Mouse (Mus musculus) spleen, postnatal 10 days (tissue): ENCODE measurements at regions not wholly inside any gene's neighbourhood (a gene's known extent, or its start where the extent isn't known, plus 50 kb on each side); places are given as distances from the start of the nearest gene placed in this dataset.

ENCODE experiments used
- DNase-seq, 2 experiments: peaks; one replicate each; pipeline ENCODE4 v3.0.0; 2021 to 2022; ENCODE audit warnings: low spot score in 2 of 2

GRCm38 (mm10) chr15:17245096-17245495 is 516.5 kb downstream of the Cdh9 start:
- no peak for DNase-seq

- DNase-seq: no peak
Measured at GRCm38 (mm10) chr15:17289221-17289620, 560.7 kb downstream of the Cdh9 start.
